Mouse (Mus musculus): ENCODE data around the gene L3mbtl4. TPM values are rescaled to one million over a fixed set of nuclear protein-coding genes. Genes with fewer than 3 reads are reported as not detected.

The L3mbtl4 gene
- polyA plus RNA-seq, 1 experiment from 2014 or later = 1.7 TPM

DNA sequence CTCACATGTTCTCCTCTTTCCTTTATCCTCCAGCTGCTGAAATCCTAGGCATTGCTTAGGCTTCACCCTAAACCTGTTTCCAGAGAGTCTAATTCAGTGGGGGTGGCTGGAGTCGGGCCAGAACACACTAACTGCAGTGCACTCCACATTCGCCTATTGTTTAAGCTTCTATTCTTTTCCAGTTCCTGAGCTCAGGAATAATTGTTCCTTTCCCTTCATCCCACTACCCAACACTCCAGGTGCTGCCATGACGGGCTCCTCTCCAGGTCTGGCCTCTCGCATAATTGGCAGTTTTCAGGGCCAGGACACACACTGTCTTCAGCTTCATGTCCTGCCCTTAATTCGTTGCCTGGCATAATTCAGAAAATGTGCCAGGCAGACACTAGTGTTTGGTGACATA, 437.1 kb downstream of the L3mbtl4 start:
- 83% methylated on average over 5 of the region's 5 CpGs for WGBS
- H3K36me3 ChIP-seq = no peaks in the 10 kb centered on the region
- no peak for ATAC-seq (ENCODE audit: low read depth)
- no peak overlapping the region for H3K9ac ChIP-seq
- H3K4me2 ChIP-seq = no peak overlapping the region
- H3K27ac ChIP-seq (replicated peaks) = no peak overlapping the region
- H3K4me1 ChIP-seq (replicated peaks) = no peaks in the 10 kb centered on the region
- no peak overlapping the region for H3K4me3 ChIP-seq
- H3K9me3 ChIP-seq = no peaks in the 10 kb centered on the region
- no peaks in the 10 kb centered on the region for H3K27me3 ChIP-seq

DNA sequence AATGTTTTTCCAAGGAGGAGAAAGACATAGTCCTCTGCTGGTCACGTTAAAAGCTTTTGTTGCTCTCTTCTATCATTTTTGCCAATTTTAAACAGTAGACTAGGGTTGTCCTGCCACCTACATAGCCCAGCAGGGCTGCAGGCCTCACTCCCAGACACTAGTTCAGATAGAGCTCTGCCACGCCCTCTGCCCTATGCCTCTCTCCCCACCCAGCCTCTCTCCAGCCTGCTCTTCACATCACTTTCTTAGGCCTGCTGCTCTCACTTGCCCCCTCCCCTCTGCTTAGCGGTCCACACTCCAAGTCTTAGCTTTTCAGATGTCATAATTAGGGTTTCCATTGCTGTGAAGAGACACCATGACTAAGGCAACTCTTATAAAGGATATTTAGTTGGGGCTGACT, 437.8 kb downstream of the L3mbtl4 start:
- ATAC-seq (ENCODE audit: low read depth) = no peak
- 89% methylated on average over 3 of the region's 3 CpGs for WGBS
- Histone ChIP-seq H3K9ac (no peak overlapping the region), H3K4me3 (no peak overlapping the region), H3K9me3 (no peaks in the 10 kb centered on the region), H3K27me3 (no peaks in the 10 kb centered on the region), H3K4me2 (no peak overlapping the region), H3K27ac (replicated peaks) (no peak overlapping the region), H3K4me1 (replicated peaks) (no peaks in the 10 kb centered on the region), H3K36me3 (no peaks in the 10 kb centered on the region)

DNA sequence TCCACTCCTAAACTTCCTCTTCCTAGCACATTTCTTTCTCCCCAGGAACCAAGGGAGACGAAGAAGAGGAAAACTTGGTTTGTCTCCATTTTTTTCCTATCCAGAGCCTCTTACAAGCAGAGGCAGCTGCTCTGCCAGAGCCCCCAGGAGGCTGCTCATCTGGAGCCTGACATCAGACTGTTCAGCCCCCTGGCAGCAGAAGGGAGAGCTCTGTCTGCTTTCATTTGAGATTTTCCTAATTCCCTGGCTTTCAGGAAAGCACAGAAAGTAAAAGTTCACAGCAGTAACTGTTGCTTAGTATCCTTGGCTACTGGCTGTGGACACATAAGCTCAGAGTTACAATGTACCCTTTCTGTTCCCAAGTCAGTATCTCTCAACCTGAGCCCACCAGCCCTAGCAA, 474.7 kb downstream of the L3mbtl4 start:
- Histone ChIP-seq H3K4me1 (replicated peaks) (no peaks in the 10 kb centered on the region; the same call in 1 of the 2 replicates), H3K4me2 (no peak overlapping the region), H3K36me3 (no peaks in the 10 kb centered on the region), H3K9ac (no peak overlapping the region), H3K9me3 (no peaks in the 10 kb centered on the region), H3K4me3 (no peak overlapping the region), H3K27me3 (no peaks in the 10 kb centered on the region), H3K27ac (replicated peaks) (no peak overlapping the region)
- no peak for ATAC-seq (ENCODE audit: low read depth)
- 72% methylated on average over 1 of the region's 1 CpGs for WGBS

DNA sequence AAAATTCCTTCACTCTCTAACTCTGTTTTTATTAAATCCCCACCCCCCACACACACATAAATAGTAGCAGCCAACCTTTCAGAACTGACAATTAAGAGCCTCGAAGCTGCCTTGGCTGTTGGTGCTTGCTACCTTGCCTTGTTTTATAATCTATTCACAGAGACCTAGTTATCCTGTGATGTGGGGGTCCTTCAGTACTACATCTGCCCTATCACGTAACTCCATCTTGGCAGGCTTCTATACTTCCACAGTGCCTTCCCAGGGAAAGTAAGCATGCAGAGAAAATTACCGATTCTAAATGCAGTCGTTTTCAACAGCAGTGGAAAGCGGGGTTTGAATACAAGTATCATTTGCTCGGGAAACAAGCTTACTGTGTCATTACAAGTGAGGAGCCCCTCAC, 476.9 kb downstream of the L3mbtl4 start:
- Histone ChIP-seq H3K4me2 (no peak overlapping the region), H3K27me3 (no peaks in the 10 kb centered on the region), H3K9me3 (no peaks in the 10 kb centered on the region), H3K36me3 (no peaks in the 10 kb centered on the region), H3K4me1 (replicated peaks) (no peaks in the 10 kb centered on the region; the same call in 1 of the 2 replicates), H3K4me3 (no peak overlapping the region), H3K27ac (replicated peaks) (no peak overlapping the region), H3K9ac (no peak overlapping the region)
- WGBS = 69% methylated on average over 6 of the region's 6 CpGs
- no peak for ATAC-seq (ENCODE audit: low read depth)

DNA sequence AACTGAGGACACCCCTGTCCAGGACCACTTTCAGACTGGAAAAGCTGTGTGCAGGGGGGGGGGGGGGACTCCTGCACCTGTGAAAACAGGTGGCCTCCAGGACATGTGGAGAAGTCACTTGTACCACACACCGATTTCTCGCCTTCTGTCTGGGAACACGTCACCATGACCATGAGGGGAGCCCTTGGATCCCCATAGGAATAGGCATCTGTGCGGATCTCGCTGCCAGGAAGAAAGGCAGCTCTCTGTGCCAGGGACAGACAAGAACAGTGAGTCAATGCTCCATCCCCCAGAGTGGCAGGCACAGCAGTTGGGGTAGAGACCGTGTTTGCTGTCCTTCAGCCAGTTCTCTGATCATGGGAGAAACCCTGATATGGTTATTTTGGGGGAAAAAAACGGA, 479.5 kb downstream of the L3mbtl4 start:
- H3K27me3 ChIP-seq = no peaks in the 10 kb centered on the region
- no peak overlapping the region for H3K9ac ChIP-seq
- no peak for ATAC-seq (ENCODE audit: low read depth)
- H3K4me2 ChIP-seq = no peak overlapping the region
- no peak overlapping the region for H3K4me3 ChIP-seq
- no peaks in the 10 kb centered on the region for H3K9me3 ChIP-seq
- no peaks in the 10 kb centered on the region for H3K36me3 ChIP-seq
- WGBS = 83% methylated on average over 7 of the region's 7 CpGs
- H3K27ac ChIP-seq (replicated peaks) = no peak overlapping the region
- no peaks in the 10 kb centered on the region; the same call in 1 of the 2 replicates for H3K4me1 ChIP-seq (replicated peaks)

DNA sequence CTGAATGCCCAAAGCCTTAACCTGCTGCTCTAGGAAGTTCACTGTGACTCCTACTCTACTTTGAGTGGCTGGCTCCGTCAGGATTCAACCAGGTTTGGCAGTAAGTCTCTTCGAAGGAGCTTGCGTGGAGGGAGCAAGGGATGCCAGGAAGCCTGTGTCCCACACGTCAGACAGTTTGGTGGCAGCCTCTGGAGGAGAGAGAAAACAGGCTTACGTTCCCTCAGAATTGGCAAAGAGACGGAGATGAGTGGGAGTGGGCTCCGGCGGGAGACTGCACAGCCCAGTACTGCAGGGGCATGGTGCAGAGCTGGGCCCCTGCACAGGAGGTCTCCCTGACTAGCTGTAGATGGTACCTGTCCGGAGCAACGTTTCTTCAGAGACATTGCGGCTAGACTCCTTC, 481.2 kb downstream of the L3mbtl4 start:
- no peak overlapping the region for H3K4me3 ChIP-seq
- ATAC-seq (ENCODE audit: low read depth) = no peak
- no peaks in the 10 kb centered on the region; the same call in 1 of the 2 replicates for H3K4me1 ChIP-seq (replicated peaks)
- WGBS = 92% methylated on average over 11 of the region's 11 CpGs
- no peaks in the 10 kb centered on the region for H3K9me3 ChIP-seq
- no peak overlapping the region for H3K27ac ChIP-seq (replicated peaks)
- no peaks in the 10 kb centered on the region for H3K36me3 ChIP-seq
- H3K27me3 ChIP-seq = no peaks in the 10 kb centered on the region
- no peak overlapping the region for H3K9ac ChIP-seq
- H3K4me2 ChIP-seq = no peak overlapping the region

DNA sequence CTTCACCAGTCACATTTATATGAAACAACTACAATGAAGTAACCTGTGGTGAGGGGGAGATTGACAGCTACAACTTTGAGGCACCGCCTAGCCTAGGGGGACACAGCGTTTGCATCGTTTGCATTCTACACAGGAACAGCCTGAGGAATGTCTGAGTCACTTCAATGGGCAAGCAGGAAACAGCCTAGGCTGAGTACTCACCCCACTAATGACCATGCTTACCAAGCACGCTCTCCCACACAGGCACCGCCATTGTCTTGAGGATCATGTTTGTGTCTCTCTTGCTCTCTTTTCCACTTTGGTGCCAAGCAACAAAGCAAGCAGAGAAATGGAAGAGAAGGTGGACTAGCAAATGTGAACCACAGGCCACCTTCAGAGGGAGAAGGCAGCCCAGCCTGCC, 484.8 kb downstream of the L3mbtl4 start:
- no peak overlapping the region for H3K9ac ChIP-seq
- no peak overlapping the region for H3K27ac ChIP-seq (replicated peaks)
- no peak for ATAC-seq (ENCODE audit: low read depth)
- no peaks in the 10 kb centered on the region for H3K36me3 ChIP-seq
- H3K9me3 ChIP-seq = no peaks in the 10 kb centered on the region
- H3K4me3 ChIP-seq = no peak overlapping the region
- no peaks in the 10 kb centered on the region for H3K4me1 ChIP-seq (replicated peaks)
- WGBS = 73% methylated on average over 5 of the region's 5 CpGs
- H3K4me2 ChIP-seq = no peak overlapping the region
- no peaks in the 10 kb centered on the region for H3K27me3 ChIP-seq

DNA sequence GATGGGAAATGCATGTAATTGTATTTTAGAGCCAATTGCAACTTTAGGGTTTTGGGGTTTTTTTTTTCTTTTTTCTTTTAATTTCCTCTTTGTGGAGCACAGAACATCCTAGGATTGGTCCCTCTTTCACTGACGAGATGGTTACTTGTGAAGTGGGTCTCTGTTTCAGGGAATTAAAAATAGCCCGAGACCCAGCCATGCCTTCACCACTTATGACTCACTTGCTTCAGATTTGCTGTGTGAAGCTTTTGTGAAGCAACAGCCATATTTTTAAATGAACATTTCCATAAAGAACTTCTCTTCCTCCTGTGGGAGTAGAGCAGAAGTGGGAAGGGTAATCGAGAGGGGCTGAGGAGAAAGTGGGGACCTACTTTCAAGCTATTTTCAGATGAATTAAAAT, 485.3 kb downstream of the L3mbtl4 start:
- 90% methylated on average over 3 of the region's 3 CpGs for WGBS
- ATAC-seq (ENCODE audit: low read depth) = no peak

DNA sequence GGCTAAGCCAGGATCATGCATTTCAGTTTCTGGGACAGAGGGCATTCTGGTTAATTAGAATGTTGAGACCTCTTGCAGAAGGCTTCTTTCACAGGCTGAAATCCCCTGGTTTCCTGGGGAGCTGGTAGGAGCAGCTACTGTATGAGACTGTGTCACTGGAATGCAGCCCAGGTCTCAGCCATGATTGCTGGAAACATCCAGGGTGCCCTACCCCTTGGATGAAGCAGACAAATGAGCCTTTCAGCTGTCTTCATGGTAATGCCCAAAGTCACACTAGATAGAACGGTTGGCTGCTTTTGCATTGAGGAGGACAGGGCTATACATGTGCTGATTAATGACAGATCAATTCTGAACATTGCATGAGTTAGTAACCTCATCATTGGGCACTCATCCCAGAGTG, 486.4 kb downstream of the L3mbtl4 start:
- ATAC-seq (ENCODE audit: low read depth) = no peak
- no peak overlapping the region for H3K27ac ChIP-seq (replicated peaks)
- no peak overlapping the region for H3K4me2 ChIP-seq
- WGBS = 85% methylated on average over 1 of the region's 1 CpGs
- H3K9ac ChIP-seq = no peak overlapping the region
- no peaks in the 10 kb centered on the region for H3K4me1 ChIP-seq (replicated peaks)
- H3K4me3 ChIP-seq = no peak overlapping the region
- H3K27me3 ChIP-seq = no peaks in the 10 kb centered on the region
- H3K36me3 ChIP-seq = no peaks in the 10 kb centered on the region
- no peaks in the 10 kb centered on the region for H3K9me3 ChIP-seq

More for the DNA sequence above, 485.3 kb downstream of the L3mbtl4 start:
- no peaks in the 10 kb centered on the region for H3K9me3 ChIP-seq
- no peaks in the 10 kb centered on the region for H3K36me3 ChIP-seq
- H3K27ac ChIP-seq (replicated peaks) = no peak overlapping the region
- no peaks in the 10 kb centered on the region for H3K4me1 ChIP-seq (replicated peaks)
- H3K4me2 ChIP-seq = no peak overlapping the region
- H3K27me3 ChIP-seq = no peaks in the 10 kb centered on the region
- H3K4me3 ChIP-seq = no peak overlapping the region
- H3K9ac ChIP-seq = no peak overlapping the region

DNA sequence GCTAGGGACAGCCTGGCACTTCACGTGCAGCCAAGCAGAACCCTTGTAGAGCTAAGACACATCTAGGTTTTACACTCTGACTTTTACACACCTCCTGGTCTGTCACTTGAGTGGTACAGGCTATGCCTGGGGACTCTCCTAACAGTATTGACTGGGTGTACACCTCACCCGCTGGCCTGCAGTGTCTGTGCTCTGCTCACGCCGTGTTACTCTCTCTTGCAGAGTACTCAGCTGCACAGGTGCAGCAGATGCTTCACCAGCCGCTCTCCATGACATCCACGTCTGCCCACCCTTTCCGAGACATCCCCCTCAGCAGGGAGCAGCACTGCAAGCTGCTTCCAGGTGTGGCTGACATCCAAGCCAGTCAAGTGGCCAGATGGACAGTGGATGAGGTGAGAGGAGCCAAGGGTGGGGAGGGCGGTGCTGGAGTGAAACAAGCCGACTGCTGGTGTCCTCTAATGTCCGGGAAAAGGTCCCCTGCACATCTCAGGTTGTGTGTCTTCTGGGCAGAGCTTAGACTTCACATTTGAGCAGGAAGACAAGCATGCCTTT, 490.8 kb downstream of the L3mbtl4 start:
- WGBS = 88% methylated on average over 10 of the region's 10 CpGs

DNA sequence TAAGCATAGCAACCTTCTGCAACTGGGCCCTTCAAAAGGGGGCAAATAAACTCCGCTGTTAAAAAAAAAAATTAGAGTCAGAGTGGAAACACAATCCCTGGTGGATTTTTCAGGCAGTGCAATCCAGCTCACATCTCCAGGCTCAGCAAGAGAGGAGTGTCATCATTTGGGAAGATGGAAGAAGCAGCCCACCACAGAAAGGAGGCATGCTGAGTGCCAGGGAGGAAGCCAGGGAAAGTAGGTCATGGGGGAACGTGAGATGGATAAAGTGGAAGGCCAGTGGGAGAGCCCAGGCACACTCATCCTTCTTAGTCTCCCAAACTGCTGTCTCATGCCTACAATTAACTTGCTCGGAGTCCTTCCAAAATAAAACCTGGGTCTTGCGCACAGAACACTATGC, 496.0 kb downstream of the L3mbtl4 start:
- no peaks in the 10 kb centered on the region for H3K9me3 ChIP-seq
- H3K27me3 ChIP-seq = no peaks in the 10 kb centered on the region
- H3K4me3 ChIP-seq = no peak overlapping the region
- 89% methylated on average over 4 of the region's 4 CpGs for WGBS
- ATAC-seq (ENCODE audit: low read depth) = no peak
- no peak overlapping the region for H3K27ac ChIP-seq (replicated peaks)
- H3K9ac ChIP-seq = no peak overlapping the region
- H3K4me2 ChIP-seq = no peak overlapping the region
- H3K36me3 ChIP-seq = no peaks in the 10 kb centered on the region
- no peaks in the 10 kb centered on the region for H3K4me1 ChIP-seq (replicated peaks)

More for the DNA sequence above, 490.8 kb downstream of the L3mbtl4 start:
- H3K36me3 ChIP-seq = no peaks in the 10 kb centered on the region
- no peak for ATAC-seq (ENCODE audit: low read depth)
- no peaks in the 10 kb centered on the region for H3K9me3 ChIP-seq
- H3K4me2 ChIP-seq = no peak overlapping the region
- no peaks in the 10 kb centered on the region for H3K4me1 ChIP-seq (replicated peaks)
- no peak overlapping the region for H3K4me3 ChIP-seq
- H3K27ac ChIP-seq (replicated peaks) = no peak overlapping the region
- H3K9ac ChIP-seq = no peak overlapping the region
- no peaks in the 10 kb centered on the region for H3K27me3 ChIP-seq

DNA sequence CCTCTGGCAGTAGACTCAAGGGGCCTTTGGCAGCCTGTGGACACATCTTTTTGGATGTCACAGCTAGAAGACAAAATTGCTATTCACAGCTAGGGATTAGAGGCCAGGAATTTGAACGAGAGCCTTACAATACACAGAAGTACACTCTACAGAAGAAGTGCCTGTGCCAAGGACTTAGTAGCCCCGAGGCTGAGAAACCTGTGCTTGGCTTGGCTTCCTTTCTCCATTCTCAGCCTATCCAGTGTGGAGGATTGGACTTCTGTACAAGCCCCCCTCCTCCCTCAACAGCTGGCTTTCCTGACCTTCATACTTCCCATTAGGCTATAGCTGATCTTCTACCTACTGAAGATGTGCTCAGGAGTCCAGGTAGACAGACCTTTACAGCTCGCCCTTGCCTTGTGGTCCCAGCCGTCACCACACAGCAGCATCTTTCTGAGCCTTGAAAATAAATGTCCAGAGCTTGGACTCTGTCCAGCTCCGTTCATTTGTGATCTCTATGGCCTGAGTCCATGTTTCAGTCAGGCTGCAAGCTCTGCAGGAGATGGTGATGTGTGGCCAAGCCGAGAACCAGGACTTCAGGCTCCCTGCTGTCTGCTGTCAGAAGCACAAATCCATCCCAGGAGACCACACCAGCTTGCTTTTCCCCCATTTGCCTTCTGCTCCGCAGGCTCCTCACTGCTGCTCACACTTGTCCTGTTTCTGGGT, 497.6 kb downstream of the L3mbtl4 start:
- Histone ChIP-seq H3K4me2 (no peak overlapping the region), H3K4me1 (replicated peaks) (no peaks in the 10 kb centered on the region), H3K9ac (no peak overlapping the region), H3K36me3 (no peaks in the 10 kb centered on the region), H3K27me3 (no peaks in the 10 kb centered on the region), H3K4me3 (no peak overlapping the region), H3K9me3 (no peaks in the 10 kb centered on the region), H3K27ac (replicated peaks) (no peak overlapping the region)
- ATAC-seq (ENCODE audit: low read depth) = no peak
- WGBS = 64% methylated on average over 7 of the region's 7 CpGs

DNA sequence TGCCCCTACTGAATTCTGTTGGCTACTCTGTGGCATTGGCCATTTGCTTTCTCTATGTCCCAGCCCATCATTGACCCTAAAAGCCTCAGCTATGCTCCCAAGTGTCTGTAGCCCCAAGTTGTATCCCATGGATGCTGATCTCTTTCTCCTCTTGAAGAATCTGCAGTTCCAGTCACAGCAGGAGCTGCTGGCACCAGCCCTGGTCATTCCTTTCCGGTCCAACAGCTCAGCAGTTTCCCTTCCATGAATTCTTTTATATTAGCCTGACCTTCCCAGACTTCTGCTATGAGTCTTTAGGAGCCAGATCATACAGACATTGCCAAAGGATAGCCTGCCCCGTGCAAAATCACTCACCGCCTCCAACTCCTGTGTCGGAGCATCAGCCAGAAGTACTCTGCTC, 520.1 kb downstream of the L3mbtl4 start:
- 89% methylated on average over 4 of the region's 4 CpGs for WGBS
- Histone ChIP-seq H3K9ac (no peak overlapping the region), H3K4me1 (replicated peaks) (no peaks in the 10 kb centered on the region), H3K9me3 (no peaks in the 10 kb centered on the region), H3K36me3 (no peaks in the 10 kb centered on the region), H3K4me2 (no peak overlapping the region), H3K4me3 (no peak overlapping the region), H3K27ac (replicated peaks) (no peak overlapping the region), H3K27me3 (no peaks in the 10 kb centered on the region)
- no peak for ATAC-seq (ENCODE audit: low read depth)

Data from neural tube, embryonic 13.5 days (tissue).